Mouse (Mus musculus): ENCODE measurements at regions not wholly inside any gene's neighbourhood (a gene's known extent, or its start where the extent isn't known, plus 50 kb on each side); places are given as distances from the start of the nearest gene placed in this dataset.

GRCm38 (mm10) chr5:33528971-33529670 is 95.3 kb upstream of the Nkx1-1 start:
- no peak for TF ChIP-seq CEBPB (IDR thresholded peaks at IDR 0.05; ENCODE audit: insufficient read depth, poor library complexity, severe bottlenecking)
- no peak for TF ChIP-seq POLR2AphosphoS2 (IDR thresholded peaks at IDR 0.05; ENCODE audit: insufficient read length, low read depth)
- no peak for TF ChIP-seq POLR2A (IDR thresholded peaks at IDR 0.05; ENCODE audit: insufficient read length, low read depth)
- no peak for TF ChIP-seq TCF12 (IDR thresholded peaks at IDR 0.05; ENCODE audit: insufficient read depth, poor library complexity, severe bottlenecking)
- TF ChIP-seq REST (IDR thresholded peaks at IDR 0.05; ENCODE audit: insufficient read depth, insufficient read length) = no peak
- TF ChIP-seq E2F4 (IDR thresholded peaks at IDR 0.05; ENCODE audit: insufficient read depth) = no peak
- no peak for TF ChIP-seq MYOD1 (IDR thresholded peaks at IDR 0.05; ENCODE audit: control insufficient read depth in 1 of 3, insufficient read length in 2 of 3, low read depth in 2 of 3)
- TF ChIP-seq MAX (IDR thresholded peaks at IDR 0.05; ENCODE audit: low read depth) = no peak
- no peak for TF ChIP-seq SRF (IDR thresholded peaks at IDR 0.05; ENCODE audit: control insufficient read depth, insufficient read length, low read depth)
- no peak for TF ChIP-seq USF1 (IDR thresholded peaks at IDR 0.05; ENCODE audit: low read depth)
- no peak for TF ChIP-seq MYOG (IDR thresholded peaks at IDR 0.05; ENCODE audit: control insufficient read depth in 1 of 3, insufficient read depth in 1 of 3, insufficient read length in 2 of 3, low read depth in 2 of 3)
- no peak for TF ChIP-seq TCF3 (IDR thresholded peaks at IDR 0.05; ENCODE audit: insufficient read length, low read depth)
